Mouse (Mus musculus) forebrain, embryonic 11.5 days (tissue): ENCODE results near the gene Gpr156. TPM values are rescaled to one million over a fixed set of nuclear protein-coding genes. Genes with fewer than 3 reads are reported as not detected.

Experiments
- ATAC-seq: fragments of 200-750 bp; cut with Nextera tagmentation; replicated peaks from 2 replicates; pipeline ENCODE4 v1.8.0; 2017; ENCODE audit warnings: moderate TSS enrichment; ENCODE audit not compliant: low FRiP score
- DNase-seq: peaks from one replicate; pipeline ENCODE4 v3.0.0-alpha.2; 2017; ENCODE audit warnings: low spot score
- H3K27ac ChIP-seq: fragments of 300-500 bp; sonication (generic); 2 replicates; pipeline ENCODE4 v1.5.1; 2014; ENCODE audit warnings: low read depth, low read length
- H3K27me3 ChIP-seq: fragments of 300-500 bp; sonication (generic); 2 replicates; pipeline ENCODE4 v1.6.1; 2014; ENCODE audit warnings: mild to moderate bottlenecking, low read length, mixed read lengths; ENCODE audit not compliant: control insufficient read depth, insufficient read depth
- H3K36me3 ChIP-seq: fragments of 300-500 bp; sonication (generic); 2 replicates; pipeline ENCODE4 v1.6.1; 2014; ENCODE audit warnings: mild to moderate bottlenecking, low read length, moderate library complexity, mixed read lengths; ENCODE audit not compliant: control insufficient read depth, insufficient read depth
- H3K4me1 ChIP-seq: fragments of 300-500 bp; sonication (generic); replicated peaks from 2 replicates; pipeline ENCODE4 v1.6.1; 2014; ENCODE audit warnings: low read length, mixed read lengths; ENCODE audit not compliant: control insufficient read depth, insufficient read depth
- H3K4me2 ChIP-seq: fragments of 300-500 bp; sonication (generic); 2 replicates; pipeline ENCODE4 v1.6.1; 2014; ENCODE audit warnings: low read depth, mild to moderate bottlenecking, low read length, moderate library complexity, mixed read lengths; ENCODE audit not compliant: severe bottlenecking
- H3K4me3 ChIP-seq: fragments of 300-500 bp; sonication (generic); 2 replicates; pipeline ENCODE4 v1.5.1; 2014; ENCODE audit warnings: low read depth, low read length
- H3K9ac ChIP-seq: fragments of 300-500 bp; sonication (generic); 2 replicates; pipeline ENCODE4 v1.6.1; 2014; ENCODE audit warnings: low read length
- H3K9me3 ChIP-seq: fragments of 300-500 bp; sonication (generic); 2 replicates; pipeline ENCODE4 v1.6.1; 2016; ENCODE audit warnings: low read length, mixed read lengths; ENCODE audit not compliant: control insufficient read depth
- WGBS: fragments of 180-500 bp; shearing (Covaris S2); extraction: QIAGEN DNeasy Blood & Tissue Kit; methylation state at CpG from one replicate; pipeline ENCODE4 v1.1.7; 2014; 5-methylcytosine and 5-hydroxymethylcytosine counted together
- polyA plus RNA-seq: library from polyadenylated mRNA; unstranded; fragments of >200 nt; fragmentation: Nextera tagmentation; extraction: Ambion mirVana; gene quantifications from 2 replicates; pipeline ENCODE4 v1.2.1, GENCODE M21; 2014

The Gpr156 gene
- polyA plus RNA-seq = 4.2 and 4.3 TPM in 2 replicates

- no peak within 1 kb of the TSS for H3K27ac ChIP-seq
- no peaks in the 10 kb centered on the region for H3K36me3 ChIP-seq
- H3K4me3 ChIP-seq = peak within 1 kb of the TSS; percentile 41
- 2% methylated on average over 53 of the region's 53 CpGs for WGBS
- DNase-seq = peak; percentile 81
- H3K27me3 ChIP-seq = peaks cover 2% of the 10 kb centered on the region; the same call in 1 of the 2 replicates
- peak; percentile 87 for ATAC-seq
- peak within 1 kb of the TSS; percentile 61 for H3K9ac ChIP-seq
- peak within 1 kb of the TSS; percentile 73 for H3K4me2 ChIP-seq
- no peaks in the 10 kb centered on the region for H3K9me3 ChIP-seq
- H3K4me1 ChIP-seq = 0 out of 2 replicates have a peak, but pooled peaks cover 1% of the 10 kb centered on the region
These were observed at the start of gene Gpr156 for GRCm38 (mm10) chr16:37916138-37916817. Gene Gpr156, plus strand, starts transcription at chr16:37916496.

GRCm38 (mm10) chr16:37867791-37868505 is 48.3 kb upstream of the Gpr156 start, which contains the start of gene Lrrc58:
Gene Lrrc58, plus strand, starts transcription at chr16:37868389.
- Histone ChIP-seq H3K9ac (peak within 1 kb of the TSS; percentile 99), H3K36me3 (no peaks in the 10 kb centered on the region; the same call in 1 of the 2 replicates), H3K27me3 (no peaks in the 10 kb centered on the region), H3K9me3 (no peaks in the 10 kb centered on the region), H3K4me1 (peaks cover 7% of the 10 kb centered on the region; the same call in 1 of the 2 replicates), H3K4me2 (peak within 1 kb of the TSS; percentile 76), H3K27ac (peak within 1 kb of the TSS; percentile 98), H3K4me3 (peak within 1 kb of the TSS; percentile 96)
- 1% methylated on average over 68 of the region's 86 CpGs for WGBS
- ATAC-seq (peak; percentile 90), DNase-seq (peak; percentile 89)

- Histone ChIP-seq H3K27ac (peak overlapping the region; percentile 98), H3K36me3 (no peaks in the 10 kb centered on the region; the same call in 1 of the 2 replicates), H3K9ac (peak overlapping the region; percentile 99), H3K4me3 (peak overlapping the region; percentile 96), H3K27me3 (no peaks in the 10 kb centered on the region), H3K9me3 (no peaks in the 10 kb centered on the region), H3K4me2 (peak overlapping the region; percentile 76), H3K4me1 (peaks cover 7% of the 10 kb centered on the region; the same call in 1 of the 2 replicates)
- peak; percentile 76 for ATAC-seq
- DNase-seq = peak; percentile 87
- under 1% methylated on average over 77 of the region's 87 CpGs for WGBS
These were observed 47.5 kb upstream of the Gpr156 start for GRCm38 (mm10) chr16:37868506-37869469.

GRCm38 (mm10) chr16:37869470-37870231 is 46.6 kb upstream of the Gpr156 start:
- Histone ChIP-seq H3K27me3 (no peaks in the 10 kb centered on the region), H3K36me3 (no peaks in the 10 kb centered on the region; the same call in 1 of the 2 replicates), H3K9ac (peak overlapping the region; percentile 99), H3K27ac (peak overlapping the region; percentile 98), H3K4me1 (peaks cover 7% of the 10 kb centered on the region; the same call in 1 of the 2 replicates), H3K4me2 (peak overlapping the region; percentile 76), H3K4me3 (peak overlapping the region; percentile 96), H3K9me3 (no peaks in the 10 kb centered on the region)
- ATAC-seq (no peak), DNase-seq (no peak)
- 38% methylated on average over 4 of the region's 4 CpGs for WGBS

- DNase-seq = no peak
- no peak for ATAC-seq
- Histone ChIP-seq H3K4me2 (0 out of 2 replicates have a peak overlapping the region, but pooled peaks have one; percentile 9), H3K27ac (no peak overlapping the region), H3K4me1 (peaks cover 7% of the 10 kb centered on the region; the same call in 1 of the 2 replicates), H3K9ac (no peak overlapping the region), H3K27me3 (no peaks in the 10 kb centered on the region), H3K4me3 (no peak overlapping the region), H3K36me3 (no peaks in the 10 kb centered on the region; the same call in 1 of the 2 replicates), H3K9me3 (no peaks in the 10 kb centered on the region)
- WGBS = 92% methylated on average over 4 of the region's 4 CpGs
These were observed 45.1 kb upstream of the Gpr156 start for GRCm38 (mm10) chr16:37871112-37871715.

- WGBS = 86% methylated on average over 4 of the region's 4 CpGs
- H3K36me3 ChIP-seq = peaks cover 3% of the 10 kb centered on the region; the same call in 1 of the 2 replicates
These were observed 41.6 kb upstream of the Gpr156 start for GRCm38 (mm10) chr16:37874501-37875235.

GRCm38 (mm10) chr16:37877406-37877805 is 38.9 kb upstream of the Gpr156 start:
- H3K27me3 ChIP-seq = no peaks in the 10 kb centered on the region
- H3K4me3 ChIP-seq = no peak overlapping the region
- no peak for ATAC-seq
- no peak overlapping the region for H3K9ac ChIP-seq
- no peak overlapping the region for H3K4me2 ChIP-seq
- no peak for DNase-seq
- 96% methylated on average over 3 of the region's 3 CpGs for WGBS
- no peak overlapping the region for H3K27ac ChIP-seq
- peaks cover 4% of the 10 kb centered on the region; the same call in 1 of the 2 replicates for H3K36me3 ChIP-seq
- no peaks in the 10 kb centered on the region for H3K4me1 ChIP-seq
- H3K9me3 ChIP-seq = no peaks in the 10 kb centered on the region

More at GRCm38 (mm10) chr16:37874501-37875235, 41.6 kb upstream of the Gpr156 start:
- Histone ChIP-seq H3K9ac (no peak overlapping the region), H3K27me3 (no peaks in the 10 kb centered on the region), H3K9me3 (no peaks in the 10 kb centered on the region), H3K4me1 (peaks cover 7% of the 10 kb centered on the region; the same call in 1 of the 2 replicates), H3K4me3 (no peak overlapping the region), H3K27ac (no peak overlapping the region), H3K4me2 (no peak overlapping the region)
- DNase-seq (no peak), ATAC-seq (no peak)
